Mouse (Mus musculus) embryonic facial prominence, embryonic 12.5 days (tissue): Measurements from ENCODE around the gene Gm5129. TPM values are rescaled to one million over a fixed set of nuclear protein-coding genes. Genes with fewer than 3 reads are reported as not detected.
"Not testable (repeated sequence)": the region's sequence is repeated elsewhere in the genome, so short reads cannot be mapped to it uniquely, and the experiment has no call there.

Experiments used
- ATAC-seq: fragments of 200-750 bp; cut with Nextera tagmentation; 2 replicates; pipeline ENCODE4 v1.8.0; 2017; ENCODE audit not compliant: insufficient number of reproducible peaks, insufficient read depth, low FRiP score, low TSS enrichment
- H3K27ac ChIP-seq: fragments of 300-500 bp; sonication (generic); 2 replicates; pipeline ENCODE4 v1.5.1; 2016; ENCODE audit warnings: mild to moderate bottlenecking
- H3K27me3 ChIP-seq: fragments of 300-500 bp; sonication (generic); 2 replicates; pipeline ENCODE4 v1.6.1; 2016; ENCODE audit warnings: mild to moderate bottlenecking, moderate library complexity
- H3K36me3 ChIP-seq: fragments of 300-500 bp; sonication (generic); 2 replicates; pipeline ENCODE4 v1.6.1; 2016; ENCODE audit warnings: mild to moderate bottlenecking
- H3K4me1 ChIP-seq: fragments of 300-500 bp; sonication (generic); 2 replicates; pipeline ENCODE4 v1.6.1; 2016
- H3K4me2 ChIP-seq: fragments of 300-500 bp; sonication (generic); replicated peaks from 2 replicates; pipeline ENCODE4 v1.6.1; 2016; ENCODE audit warnings: mild to moderate bottlenecking, moderate library complexity
- H3K4me3 ChIP-seq: fragments of 300-500 bp; sonication (generic); 2 replicates; pipeline ENCODE4 v1.5.1; 2016; ENCODE audit warnings: mild to moderate bottlenecking
- H3K9ac ChIP-seq: fragments of 300-500 bp; sonication (generic); 2 replicates; pipeline ENCODE4 v1.6.1; 2016; ENCODE audit warnings: mild to moderate bottlenecking, moderate library complexity
- H3K9me3 ChIP-seq: fragments of 300-500 bp; sonication (generic); 2 replicates; pipeline ENCODE4 v1.6.1; 2016; ENCODE audit warnings: mild to moderate bottlenecking, moderate library complexity
- WGBS: fragments of 180-500 bp; shearing (Covaris S2); methylation state at CpG from one replicate; pipeline ENCODE4 v1.1.7; 2016; 5-methylcytosine and 5-hydroxymethylcytosine counted together
- polyA plus RNA-seq: library from polyadenylated mRNA; unstranded; fragments of >200 nt; fragmentation: Nextera tagmentation; extraction: Ambion mirVana; gene quantifications from 2 replicates; pipeline ENCODE4 v1.2.1, GENCODE M21; 2016

Gene Gm5129
- not detected in 2 replicates for polyA plus RNA-seq

DNA sequence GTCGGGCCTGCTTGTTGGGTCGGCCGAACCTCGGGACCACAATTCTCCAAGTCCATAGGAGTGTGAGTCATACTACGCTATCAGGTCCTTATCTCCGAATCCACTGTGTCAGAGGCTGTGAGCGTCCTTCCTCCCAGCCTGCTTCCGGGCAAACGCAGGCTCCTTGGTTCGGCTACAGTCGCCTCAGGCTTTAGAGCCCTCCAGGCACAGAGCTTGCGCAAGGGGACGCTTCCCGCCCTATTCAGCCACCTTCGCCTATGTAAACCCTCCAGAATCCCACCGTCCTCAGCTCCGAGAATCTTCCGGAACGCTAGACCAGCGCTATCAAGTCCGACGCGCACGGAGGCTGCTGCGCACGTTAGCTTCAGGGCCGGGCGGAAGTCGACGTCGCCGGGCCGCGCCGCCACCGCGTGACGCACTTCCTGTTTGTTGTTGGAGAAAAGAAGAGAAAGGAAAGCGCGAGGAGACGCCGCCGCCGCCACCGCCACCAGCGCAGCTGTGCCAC is at the start of gene Gm5129, which contains the start of gene Dnajb6:
Gene Gm5129, minus strand, starts transcription at position 380 of the 505 bp plus-strand sequence.
Gene Dnajb6, plus strand, starts transcription at position 132 of the 505 bp plus-strand sequence.
- WGBS = under 1% methylated on average over 46 of the region's 46 CpGs
- Histone ChIP-seq H3K4me3 (peak within 1 kb of the TSS; percentile 100), H3K36me3 (no peaks in the 10 kb centered on the region), H3K27ac (peak within 1 kb of the TSS; percentile 95), H3K9me3 (no peaks in the 10 kb centered on the region), H3K4me1 (peaks cover 21% of the 10 kb centered on the region), H3K27me3 (no peaks in the 10 kb centered on the region), H3K4me2 (peak within 1 kb of the TSS; percentile 80), H3K9ac (peak within 1 kb of the TSS; percentile 97)
- ATAC-seq = peak; percentile 93

DNA sequence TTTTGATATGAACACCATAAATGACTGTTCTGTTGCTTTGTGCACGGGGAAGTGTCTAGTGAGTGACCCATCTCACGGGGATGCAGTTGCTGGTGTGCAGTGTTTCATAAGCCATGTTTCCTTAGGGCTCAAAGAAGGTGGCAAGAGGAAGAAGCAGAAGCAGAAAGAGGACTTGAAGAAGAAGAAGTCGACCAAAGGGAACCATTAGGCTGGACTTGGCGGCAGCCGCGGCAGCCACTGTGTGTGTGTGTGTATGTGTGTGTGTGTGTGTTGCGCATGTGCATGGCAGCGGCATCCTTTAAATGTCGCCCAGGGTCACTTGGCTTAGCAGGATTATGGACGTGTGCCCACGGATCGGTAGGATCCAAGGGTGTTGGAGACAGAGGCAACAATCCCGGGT is 49.2 kb upstream of the Gm5129 start:
- not testable (repeated sequence) for ATAC-seq, H3K9me3 ChIP-seq, H3K4me2 ChIP-seq, H3K4me3 ChIP-seq, H3K4me1 ChIP-seq, H3K27me3 ChIP-seq, H3K27ac ChIP-seq, H3K9ac ChIP-seq
- peaks cover 17% of the 10 kb centered on the region; the same call in 1 of the 2 replicates for H3K36me3 ChIP-seq
- 95% methylated on average over 9 of the region's 13 CpGs for WGBS

DNA sequence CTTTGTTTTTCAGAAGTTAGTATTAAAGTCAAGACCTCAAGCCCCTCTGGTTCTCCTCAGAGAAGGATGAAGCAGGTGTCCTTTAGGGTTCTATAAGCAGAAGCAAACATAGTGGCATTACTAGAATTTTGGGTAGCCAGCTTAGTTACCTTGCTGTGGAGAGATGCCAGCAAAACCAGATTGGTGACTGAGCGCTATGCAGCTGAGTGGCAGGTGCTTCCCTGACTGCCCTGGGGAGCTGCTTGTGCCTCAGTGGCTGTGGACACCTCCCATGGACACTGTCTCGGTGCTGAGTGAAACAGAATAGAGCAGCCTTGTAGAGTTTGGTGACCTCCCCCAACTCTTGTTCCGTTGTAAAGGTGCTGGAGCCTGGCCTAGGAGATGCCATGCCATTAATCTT is 46.5 kb upstream of the Gm5129 start:
- no peak overlapping the region for H3K4me3 ChIP-seq
- H3K27me3 ChIP-seq = no peaks in the 10 kb centered on the region
- H3K9ac ChIP-seq = no peak overlapping the region
- no peak for ATAC-seq
- H3K27ac ChIP-seq = no peak overlapping the region
- H3K4me1 ChIP-seq = no peaks in the 10 kb centered on the region
- 92% methylated on average over 3 of the region's 3 CpGs for WGBS
- H3K9me3 ChIP-seq = no peaks in the 10 kb centered on the region
- no peak overlapping the region for H3K4me2 ChIP-seq
- H3K36me3 ChIP-seq = peaks cover 34% of the 10 kb centered on the region

DNA sequence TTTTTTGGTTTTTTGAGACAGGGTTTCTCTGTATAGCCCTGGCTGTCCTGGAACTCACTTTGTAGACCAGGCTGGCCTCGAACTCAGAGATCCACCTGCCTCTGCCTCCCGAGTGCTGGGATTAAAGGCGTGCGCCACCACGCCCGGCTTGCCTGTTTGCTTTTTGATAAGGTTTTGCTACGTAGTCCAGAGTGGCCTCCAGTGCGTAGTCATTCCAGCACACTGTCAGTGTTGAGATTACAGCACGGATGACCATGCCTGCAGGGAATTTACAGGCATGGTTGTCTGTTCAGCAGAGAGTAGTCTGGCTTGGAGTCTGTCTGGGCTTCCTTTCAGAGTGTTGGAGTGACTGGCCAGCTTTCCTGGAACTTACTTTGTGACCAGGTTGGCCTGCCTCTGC is 44.0 kb upstream of the Gm5129 start:
- H3K27ac ChIP-seq, H3K9ac ChIP-seq, H3K4me3 ChIP-seq, ATAC-seq, H3K27me3 ChIP-seq, H3K4me1 ChIP-seq, H3K9me3 ChIP-seq, H3K4me2 ChIP-seq: not testable (repeated sequence)
- 92% methylated on average over 9 of the region's 9 CpGs for WGBS
- H3K36me3 ChIP-seq = peaks cover 40% of the 10 kb centered on the region

DNA sequence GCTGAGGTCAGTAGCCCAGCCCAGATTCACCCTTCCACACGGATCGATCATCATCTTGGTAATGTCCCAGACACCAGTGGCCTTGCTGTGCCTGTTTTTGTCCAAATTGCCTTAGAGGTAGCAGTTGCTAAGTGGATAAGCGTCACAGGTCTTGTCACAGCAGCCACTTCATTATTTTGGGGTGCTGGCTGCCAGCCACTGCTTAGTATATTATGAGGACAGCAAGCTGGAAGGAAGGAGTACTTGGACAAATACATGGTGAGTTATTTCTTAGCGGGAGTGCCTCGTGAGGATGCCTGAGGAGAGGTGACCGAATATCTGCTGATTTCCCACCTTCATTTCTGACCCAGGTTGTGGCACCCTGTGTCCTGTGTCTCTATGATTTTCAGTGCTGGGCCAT is 42.3 kb upstream of the Gm5129 start:
- no peak overlapping the region for H3K4me3 ChIP-seq
- no peaks in the 10 kb centered on the region for H3K9me3 ChIP-seq
- H3K27me3 ChIP-seq = no peaks in the 10 kb centered on the region
- no peak overlapping the region for H3K27ac ChIP-seq
- ATAC-seq = no peak
- H3K9ac ChIP-seq = no peak overlapping the region
- H3K4me2 ChIP-seq = no peak overlapping the region
- peaks cover 49% of the 10 kb centered on the region for H3K36me3 ChIP-seq
- 94% methylated on average over 6 of the region's 6 CpGs for WGBS
- H3K4me1 ChIP-seq = no peaks in the 10 kb centered on the region

DNA sequence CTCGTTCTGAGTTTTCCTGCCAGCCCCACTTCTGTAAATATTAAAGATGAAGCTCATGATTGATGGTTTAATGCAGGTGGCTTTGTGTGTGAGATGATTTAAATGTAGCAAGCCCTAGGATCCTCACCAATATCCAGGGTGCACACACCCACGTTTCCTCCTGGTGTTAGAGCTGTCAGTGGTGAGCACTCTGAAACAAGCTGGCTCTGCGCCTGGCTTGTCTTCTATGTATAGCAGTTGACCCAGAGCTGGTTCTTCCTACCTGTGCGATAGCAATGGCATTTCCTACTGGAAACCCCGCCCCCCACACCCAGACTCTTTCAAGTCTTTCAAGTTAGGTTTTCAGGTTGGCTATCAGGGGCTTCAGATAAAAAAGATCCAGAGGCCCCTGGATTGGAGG is 39.7 kb upstream of the Gm5129 start:
- Histone ChIP-seq H3K9ac (no peak overlapping the region), H3K4me3 (no peak overlapping the region), H3K4me2 (no peak overlapping the region), H3K27me3 (no peaks in the 10 kb centered on the region), H3K36me3 (peaks cover 44% of the 10 kb centered on the region), H3K9me3 (no peaks in the 10 kb centered on the region), H3K27ac (no peak overlapping the region), H3K4me1 (no peaks in the 10 kb centered on the region)
- ATAC-seq = no peak
- WGBS = 91% methylated on average over 5 of the region's 5 CpGs

DNA sequence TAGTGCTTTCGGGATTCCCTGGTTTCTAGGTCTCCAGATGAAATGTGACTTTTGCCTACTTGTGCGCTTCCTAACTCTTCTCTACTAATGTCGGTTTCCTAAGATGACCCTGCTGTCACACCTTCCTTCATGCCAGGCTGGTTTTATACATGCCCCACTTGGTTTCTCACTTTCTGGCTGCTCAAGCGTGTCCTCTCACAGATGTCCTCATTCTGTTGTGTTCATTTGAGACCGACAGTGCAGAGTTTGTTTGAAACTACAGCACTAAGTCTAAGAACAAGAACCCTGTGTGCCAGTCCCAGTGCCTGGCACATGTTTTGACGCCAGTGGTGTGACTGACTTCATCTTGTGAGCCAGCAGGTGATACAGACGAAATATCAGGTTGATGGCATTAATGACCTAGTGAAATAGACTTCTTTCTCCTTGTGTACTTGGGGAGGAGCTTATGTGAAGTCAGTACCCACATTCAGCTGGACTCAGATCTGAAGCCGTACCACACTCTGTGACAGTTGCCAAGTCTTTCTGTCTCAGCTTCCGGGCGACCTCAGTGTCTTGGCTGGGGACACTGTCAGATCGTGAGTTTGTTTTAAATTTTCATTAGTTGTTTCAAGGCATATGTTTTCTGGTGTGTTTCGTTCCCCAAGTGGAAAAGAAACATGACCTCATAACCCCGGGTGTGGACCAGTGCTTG is 37.9 kb upstream of the Gm5129 start:
- peaks cover 48% of the 10 kb centered on the region for H3K36me3 ChIP-seq

DNA sequence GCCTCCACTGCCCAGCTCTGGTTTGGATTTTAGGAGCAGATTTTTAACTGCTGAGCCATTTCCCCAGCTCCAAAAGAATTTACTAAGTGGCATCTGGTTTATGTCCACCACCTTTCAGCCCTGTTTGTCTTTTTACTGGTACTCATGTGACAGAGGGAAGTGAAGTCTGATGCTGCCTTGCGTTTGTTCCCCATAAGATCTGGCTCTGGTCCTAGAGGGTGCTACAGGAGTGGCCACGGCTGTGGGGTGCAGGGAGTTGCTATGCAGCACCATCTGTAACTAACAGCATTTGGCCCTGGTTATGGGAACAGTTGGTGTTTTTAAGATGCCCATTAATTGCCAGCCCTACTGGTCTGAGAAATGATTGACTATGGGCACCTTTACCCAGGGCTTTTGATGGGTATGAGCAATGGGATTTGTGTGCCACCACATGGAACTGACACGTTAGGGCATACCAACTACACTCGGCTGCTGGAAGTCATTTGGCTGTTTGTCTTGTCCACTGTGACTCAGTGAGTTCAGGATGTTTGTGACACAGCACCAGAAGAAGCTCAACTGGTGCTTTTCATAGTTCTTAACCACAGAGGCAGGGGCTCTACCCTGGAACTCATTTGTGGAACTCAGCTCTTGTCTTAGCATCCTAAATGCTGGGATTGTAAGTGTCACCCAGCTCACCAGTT is 37.1 kb upstream of the Gm5129 start:
- H3K27me3 ChIP-seq = no peaks in the 10 kb centered on the region
- 83% methylated on average over 4 of the region's 4 CpGs for WGBS
- H3K9me3 ChIP-seq = no peaks in the 10 kb centered on the region
- no peaks in the 10 kb centered on the region for H3K4me1 ChIP-seq
- ATAC-seq = no peak
- peaks cover 47% of the 10 kb centered on the region for H3K36me3 ChIP-seq
- H3K4me3 ChIP-seq = no peak overlapping the region
- no peak overlapping the region for H3K27ac ChIP-seq
- no peak overlapping the region for H3K9ac ChIP-seq
- H3K4me2 ChIP-seq = no peak overlapping the region

More for the DNA sequence above, 37.9 kb upstream of the Gm5129 start:
- Histone ChIP-seq H3K4me1 (no peaks in the 10 kb centered on the region), H3K4me3 (no peak overlapping the region), H3K9me3 (no peaks in the 10 kb centered on the region), H3K27ac (no peak overlapping the region), H3K9ac (no peak overlapping the region), H3K27me3 (no peaks in the 10 kb centered on the region), H3K4me2 (no peak overlapping the region)
- ATAC-seq = no peak
- WGBS = 86% methylated on average over 13 of the region's 13 CpGs

DNA sequence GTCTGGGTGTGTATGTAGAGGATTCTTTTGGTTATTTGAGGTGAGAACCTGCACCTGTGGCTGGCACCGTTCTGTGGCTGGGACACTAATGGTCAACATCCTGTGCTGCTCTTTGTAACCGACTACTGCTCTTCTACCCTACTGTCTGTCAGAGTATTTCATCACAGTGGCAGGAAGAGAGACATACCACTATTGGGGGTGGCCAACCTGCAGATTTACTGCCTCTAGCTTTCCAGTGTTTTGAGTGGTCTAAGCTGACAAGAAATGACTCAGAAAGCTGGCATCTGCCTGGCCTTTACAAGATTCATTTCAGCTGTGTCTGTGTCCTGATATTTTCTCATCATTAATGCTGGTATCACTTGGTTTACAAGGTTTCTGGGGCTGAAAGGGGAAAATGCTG is 36.3 kb upstream of the Gm5129 start:
- Histone ChIP-seq H3K4me1 (no peaks in the 10 kb centered on the region), H3K9me3 (no peaks in the 10 kb centered on the region), H3K4me3 (no peak overlapping the region), H3K27ac (no peak overlapping the region), H3K27me3 (no peaks in the 10 kb centered on the region), H3K9ac (no peak overlapping the region), H3K36me3 (peaks cover 40% of the 10 kb centered on the region), H3K4me2 (no peak overlapping the region)
- WGBS = 72% methylated on average over 2 of the region's 2 CpGs
- ATAC-seq = no peak

DNA sequence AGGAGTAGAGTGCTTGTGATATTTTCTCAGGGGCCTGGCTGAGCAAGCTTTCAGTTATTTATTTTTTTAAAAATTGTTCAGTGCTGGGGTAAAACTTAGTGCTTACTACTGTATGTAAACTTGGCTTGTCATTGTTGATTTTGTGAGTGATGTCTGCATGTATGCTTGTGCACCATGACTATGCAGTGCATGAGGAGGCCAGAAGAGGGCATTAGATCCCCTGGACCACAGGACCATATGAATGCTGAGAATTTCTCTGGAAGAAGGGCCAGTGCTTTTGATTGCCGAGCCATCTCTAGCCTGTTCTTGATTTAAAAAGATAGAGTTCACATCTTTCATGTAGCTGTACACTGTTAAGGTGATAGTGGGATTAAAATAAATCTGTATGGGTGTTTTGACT is 35.2 kb upstream of the Gm5129 start:
- Histone ChIP-seq H3K27me3 (no peaks in the 10 kb centered on the region), H3K4me1 (no peaks in the 10 kb centered on the region), H3K27ac (no peak overlapping the region), H3K9me3 (no peaks in the 10 kb centered on the region), H3K4me3 (no peak overlapping the region), H3K36me3 (peaks cover 36% of the 10 kb centered on the region), H3K9ac (no peak overlapping the region), H3K4me2 (no peak overlapping the region)
- WGBS = 84% methylated on average over 1 of the region's 1 CpGs
- no peak for ATAC-seq

DNA sequence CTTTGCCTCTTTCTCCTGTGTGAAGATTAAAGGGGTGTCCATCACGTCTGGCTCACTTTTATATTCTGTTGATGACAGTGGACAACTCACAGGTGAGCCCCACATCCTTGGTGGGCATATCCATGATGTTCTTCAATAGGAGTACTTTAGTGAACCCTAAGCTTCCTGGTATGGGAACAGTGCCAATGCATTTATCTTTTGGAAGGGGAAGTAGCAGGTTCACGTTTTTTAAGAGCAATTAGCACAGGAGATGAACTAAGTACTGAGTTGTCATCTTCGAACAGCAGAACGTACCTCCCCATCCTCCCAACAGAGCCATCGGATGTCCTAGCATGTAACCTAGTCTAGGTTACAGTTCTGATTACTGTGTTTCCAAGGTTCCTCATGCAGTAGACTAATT is 23.6 kb upstream of the Gm5129 start:
- no peaks in the 10 kb centered on the region for H3K4me1 ChIP-seq
- H3K4me3 ChIP-seq = no peak overlapping the region
- no peak overlapping the region for H3K4me2 ChIP-seq
- WGBS = 89% methylated on average over 5 of the region's 5 CpGs
- H3K27me3 ChIP-seq = no peaks in the 10 kb centered on the region
- H3K9ac ChIP-seq = no peak overlapping the region
- no peak for ATAC-seq
- H3K36me3 ChIP-seq = peaks cover 60% of the 10 kb centered on the region
- no peak overlapping the region for H3K27ac ChIP-seq
- no peaks in the 10 kb centered on the region for H3K9me3 ChIP-seq

DNA sequence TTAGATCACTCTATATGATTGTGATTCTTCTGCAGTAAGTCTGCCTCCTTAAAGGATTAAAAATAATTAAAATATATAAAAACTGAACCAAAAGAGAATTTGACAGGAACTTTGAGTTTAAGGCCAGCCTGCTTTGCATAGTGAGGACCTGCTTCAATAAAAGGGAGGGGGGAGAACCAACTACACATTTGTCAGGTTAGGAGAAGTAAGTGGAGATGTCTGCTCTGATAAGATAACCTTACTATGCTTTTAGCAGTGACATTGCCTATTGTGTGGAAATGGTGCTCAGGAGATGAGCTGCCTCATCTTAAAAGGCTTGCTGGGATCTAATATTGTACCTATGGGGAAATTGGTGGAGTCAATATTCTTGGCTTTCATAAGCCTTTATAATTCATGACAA is 17.2 kb upstream of the Gm5129 start:
- Histone ChIP-seq H3K27me3 (no peaks in the 10 kb centered on the region), H3K36me3 (peaks cover 65% of the 10 kb centered on the region), H3K9ac (no peak overlapping the region), H3K4me2 (no peak overlapping the region), H3K4me3 (no peak overlapping the region), H3K9me3 (no peaks in the 10 kb centered on the region), H3K4me1 (no peaks in the 10 kb centered on the region), H3K27ac (no peak overlapping the region)
- no peak for ATAC-seq
